Mouse (Mus musculus): ENCODE results near the gene Scaf8. TPM values are rescaled to one million over a fixed set of nuclear protein-coding genes. Genes with fewer than 3 reads are reported as not detected.

The Scaf8 gene
- total and polyA plus RNA-seq, 3 experiments = 23.9 to 47.3 (median 30.7) TPM

DNA sequence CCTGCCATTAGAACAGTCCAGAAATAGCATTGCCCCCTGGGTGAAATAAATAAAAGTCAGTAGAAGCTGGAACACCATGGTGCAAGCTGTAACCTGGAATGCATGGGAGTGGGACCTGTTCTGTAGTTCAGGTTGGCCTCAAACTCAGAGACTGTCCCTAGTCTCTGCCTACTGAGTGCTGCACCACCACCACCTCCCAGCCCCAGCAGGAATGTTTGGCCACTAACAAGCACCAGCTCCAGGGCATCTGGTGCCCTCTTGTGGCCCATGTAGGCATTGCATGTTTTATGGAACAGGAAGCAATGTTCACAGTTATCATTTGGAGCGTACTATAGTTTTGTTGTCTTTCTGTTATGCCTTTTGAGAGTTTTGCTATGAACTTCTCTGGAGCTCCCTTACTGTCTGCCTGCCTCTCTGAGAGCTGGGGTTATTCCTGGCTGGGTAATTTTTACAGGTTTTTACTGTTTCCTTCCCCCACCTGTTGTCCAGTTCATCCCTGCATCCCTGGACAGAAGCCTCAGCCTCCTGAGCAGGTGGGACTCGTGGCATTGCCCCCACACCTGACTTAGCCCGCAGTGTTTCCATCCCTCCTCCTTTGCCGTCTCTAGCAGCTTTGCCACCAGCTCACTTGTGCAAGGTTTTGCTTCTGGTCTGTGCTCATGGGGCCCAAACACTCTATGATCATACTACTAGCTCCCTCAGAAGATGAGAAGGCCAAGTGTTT, 109.8 kb downstream of the Scaf8 start:
- dilution Hi-C loops (cut with MboI; ENCODE audit: extremely low pct_ligation_motif_present, extremely low pct_unique_long_range_greater_than_20kb, low sequenced_read_pairs) = no loop called here
- DNase-seq (ENCODE audit: extremely low read depth) = peak; percentile 82
- peaks cover 2 to 44% of the 10 kb centered on the region in 2 experiments for H3K36me3 ChIP-seq (replicated peaks in 1 of 2; ENCODE audit: control insufficient read depth in 1 of 2, insufficient read depth in 1 of 2, low read length in 1 of 2)
- no peak; the same call in 1 of the 2 replicates for TF ChIP-seq NELFE (IDR thresholded peaks at IDR 0.05; ENCODE audit: low read depth, low read length)
- TF ChIP-seq USF1 (IDR thresholded peaks at IDR 0.05; ENCODE audit: low read depth, low read length) = no peak
- TF ChIP-seq ZC3H11A (IDR thresholded peaks at IDR 0.05; ENCODE audit: low read depth, low read length) = 0 out of 2 replicates have a peak, but pooled peaks have one; percentile 5
- no peak for TF ChIP-seq ZKSCAN1 (IDR thresholded peaks at IDR 0.05; ENCODE audit: borderline replicate concordance, low read depth, low read length)
- peak; percentile 89 for TF ChIP-seq SMC3 (IDR thresholded peaks at IDR 0.05; ENCODE audit: low read depth, low read length)
- TF ChIP-seq USF2 (conservative IDR thresholded peaks at IDR 0.05; ENCODE audit: low read depth, low read length) = no peak
- no peak for TF ChIP-seq ZMIZ1 (IDR thresholded peaks at IDR 0.05; ENCODE audit: low read depth, low read length)
- peak; percentile 92 for TF ChIP-seq RAD21 (IDR thresholded peaks at IDR 0.05; ENCODE audit: low read depth, low read length)
- no peak for TF ChIP-seq GABPA (IDR thresholded peaks at IDR 0.05; ENCODE audit: insufficient replicate concordance, low read depth, low read length)
- TF ChIP-seq IRF4 (IDR thresholded peaks at IDR 0.05; ENCODE audit: low read depth, low read length) = 0 out of 2 replicates have a peak, but pooled peaks have one; percentile 26
- no peak for TF ChIP-seq HCFC1 (IDR thresholded peaks at IDR 0.05; ENCODE audit: low read depth, low read length)
- no peak for TF ChIP-seq TCF12 (IDR thresholded peaks at IDR 0.05; ENCODE audit: low read depth, low read length)
- no peak for TF ChIP-seq EP300 (IDR thresholded peaks at IDR 0.05; ENCODE audit: low read length)
- TF ChIP-seq POLR2A (IDR thresholded peaks at IDR 0.05; ENCODE audit: low read depth, low read length) = 0 out of 2 replicates have a peak, but pooled peaks have one; percentile 31
- no peak for TF ChIP-seq JUND (conservative IDR thresholded peaks at IDR 0.05; ENCODE audit: low read depth, low read length)
- 0 out of 2 replicates have a peak, but pooled peaks have one; percentile 16 for TF ChIP-seq TBP (conservative IDR thresholded peaks at IDR 0.05; ENCODE audit: low read depth, low read length)
- no peak for TF ChIP-seq MEF2A (IDR thresholded peaks at IDR 0.05; ENCODE audit: borderline replicate concordance, low read depth, low read length)
- peak; percentile 85 to 96 for TF ChIP-seq CTCF (conservative IDR thresholded peaks at IDR 0.05 in 1 of 2, IDR thresholded peaks at IDR 0.05 in 1 of 2; ENCODE audit: low read depth in 2 of 2, low read length in 2 of 2)
- peak; percentile 51; the same call in 1 of the 2 replicates for TF ChIP-seq ELF1 (IDR thresholded peaks at IDR 0.05; ENCODE audit: low read depth, low read length)
- peaks cover 2% of the 10 kb centered on the region for H3K79me2 ChIP-seq (replicated peaks; ENCODE audit: control insufficient read depth, extremely low read depth, insufficient read depth, poor library complexity, severe bottlenecking)
- in situ Hi-C loops (cut with MboI; ENCODE audit: low pct_ligation_motif_present, low pct_unique_long_range_greater_than_20kb, low sequenced_read_pairs) = no loop called here
- peaks cover 0 to 52% of the 10 kb centered on the region in 2 experiments; a peak in 2 of 4 replicates for H3K4me1 ChIP-seq (ENCODE audit: control insufficient read depth in 1 of 2, insufficient read depth in 2 of 2)
- H3K9me3 ChIP-seq (replicated peaks; ENCODE audit: low read length) = no peaks in the 10 kb centered on the region
- no peak overlapping the region for H3K9ac ChIP-seq (ENCODE audit: insufficient read depth, low read depth)
- no peaks in the 10 kb centered on the region for H3K27me3 ChIP-seq (replicated peaks)
- H3K4me3 ChIP-seq (replicated peaks in 1 of 3; ENCODE audit: low read depth in 2 of 3, low read length in 2 of 3, poor library complexity in 1 of 3) = no peak overlapping the region
- no peak overlapping the region for H3K27ac ChIP-seq (ENCODE audit: insufficient read depth, low read depth)
- H3K4me2 ChIP-seq (ENCODE audit: insufficient read depth, low read depth, poor library complexity, severe bottlenecking) = no peak overlapping the region
